Mouse (Mus musculus) cerebellum, postnatal 4 days (tissue): Measurements from ENCODE around the gene Rfx4.

Experiments
- DNase-seq, 2 experiments: peaks; one replicate each; pipeline ENCODE4 v3.0.0; 2022; ENCODE audit warnings: low spot score in 2 of 2, mixed read lengths in 1 of 2

Gene Rfx4

GRCm38 (mm10) chr10:84909021-84909801 lies 153.3 kb downstream of the Rfx4 start:
- peak; percentile 20 to 63 for DNase-seq

GRCm38 (mm10) chr10:84910194-84910593 lies 154.3 kb downstream of the Rfx4 start:
- peak in 1 of 2 experiments; percentile 11 for DNase-seq

- peak in 1 of 2 experiments; percentile 8 for DNase-seq
Measured at GRCm38 (mm10) chr10:84910758-84911384, 155.0 kb downstream of the Rfx4 start.

- DNase-seq: no peak
Measured at GRCm38 (mm10) chr10:84913148-84913547, 157.3 kb downstream of the Rfx4 start.

- no peak for DNase-seq
Measured at GRCm38 (mm10) chr10:84915476-84915875, 159.6 kb downstream of the Rfx4 start.

GRCm38 (mm10) chr10:84916810-84917730 lies 161.2 kb downstream of the Rfx4 start, which contains the start of gene Ric8b:
Gene Ric8b (plus strand): TSS chr10:84917616.
- peak; percentile 92 to 94 for DNase-seq

- no peak for DNase-seq
Measured at GRCm38 (mm10) chr10:84917731-84918095, 161.9 kb downstream of the Rfx4 start.

- DNase-seq: no peak
Measured at GRCm38 (mm10) chr10:84926336-84926735, 170.5 kb downstream of the Rfx4 start.

- DNase-seq: no peak
Measured at GRCm38 (mm10) chr10:84926885-84927284, 171.0 kb downstream of the Rfx4 start.

- no peak for DNase-seq
Measured at GRCm38 (mm10) chr10:84928465-84928864, 172.6 kb downstream of the Rfx4 start.

- DNase-seq: no peak
Measured at GRCm38 (mm10) chr10:84935553-84936209, 179.8 kb downstream of the Rfx4 start.

- DNase-seq: no peak
Measured at GRCm38 (mm10) chr10:84936832-84937515, 181.1 kb downstream of the Rfx4 start.

- DNase-seq: no peak
Measured at GRCm38 (mm10) chr10:84938094-84938820, 182.4 kb downstream of the Rfx4 start.

GRCm38 (mm10) chr10:84938886-84939285 lies 183.0 kb downstream of the Rfx4 start:
- DNase-seq: no peak

GRCm38 (mm10) chr10:84940356-84940755 lies 184.5 kb downstream of the Rfx4 start:
- no peak for DNase-seq

- DNase-seq: no peak
Measured at GRCm38 (mm10) chr10:84945692-84946091, 189.8 kb downstream of the Rfx4 start.

- DNase-seq: no peak
Measured at GRCm38 (mm10) chr10:84948970-84949683, 193.3 kb downstream of the Rfx4 start.

- no peak for DNase-seq
Measured at GRCm38 (mm10) chr10:84949684-84950010, 193.8 kb downstream of the Rfx4 start.

GRCm38 (mm10) chr10:84950384-84950783 lies 194.5 kb downstream of the Rfx4 start:
- no peak for DNase-seq

- no peak for DNase-seq
Measured at GRCm38 (mm10) chr10:84954236-84954635, 198.4 kb downstream of the Rfx4 start.
